Mouse (Mus musculus): ENCODE data around the gene Myadm.
"Not testable (repeated sequence)": the region's sequence is repeated elsewhere in the genome, so short reads cannot be mapped to it uniquely, and the experiment has no call there.

Myadm gene

DNA sequence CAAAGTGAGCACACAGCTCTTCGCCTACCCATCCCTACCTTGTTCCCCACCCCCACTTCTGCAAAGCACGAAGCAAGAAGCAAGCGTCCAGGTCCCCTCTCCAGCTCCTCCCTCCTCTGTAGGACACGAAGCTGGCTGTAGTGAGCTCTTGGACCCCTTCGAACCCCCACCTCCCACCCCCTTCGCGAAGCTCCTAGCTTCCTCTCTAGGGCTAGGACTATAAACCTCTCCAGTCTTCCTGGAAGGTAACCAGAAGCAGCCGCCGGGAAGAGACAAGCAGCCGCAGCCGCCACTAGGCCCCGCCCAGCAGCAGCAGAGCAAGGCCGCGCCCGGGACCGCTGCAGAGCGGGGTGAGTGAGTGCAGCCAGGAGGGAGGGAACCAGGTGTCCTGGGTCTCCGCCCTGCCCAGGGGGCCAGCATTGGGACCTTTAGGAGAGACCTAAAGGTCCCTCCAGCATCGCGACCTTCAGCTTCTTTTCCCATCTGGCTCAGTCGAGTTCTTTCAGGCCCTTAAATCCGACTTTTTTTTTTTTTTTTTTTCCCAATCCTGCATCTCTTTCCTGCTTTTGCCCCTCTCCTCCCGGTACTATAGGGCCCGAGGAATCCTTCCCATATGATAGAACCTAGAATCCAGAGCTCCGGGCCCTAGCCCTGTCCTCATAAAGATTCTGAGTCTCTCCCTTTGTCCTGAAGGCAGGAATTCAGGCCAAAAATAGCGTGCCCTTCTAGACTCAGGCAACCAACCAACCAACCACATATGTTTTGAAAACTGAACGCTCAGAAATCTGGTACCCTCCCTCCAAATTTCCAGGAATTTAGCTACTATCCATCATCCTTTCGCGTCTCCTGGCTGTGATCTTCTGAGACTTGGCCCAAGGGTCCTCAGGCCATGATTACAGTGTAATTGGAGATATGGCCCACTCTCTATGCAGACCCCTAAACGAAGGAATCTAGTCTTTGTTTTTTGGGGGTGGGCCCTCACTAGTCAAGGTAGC, at the start of gene Myadm, which contains the start of gene Prkcg:
Myadm (plus strand) TSS at position 105 of the 995 bp plus-strand sequence.
Prkcg (plus strand) TSS at position 204 of the 995 bp plus-strand sequence.
- no peak for DNase-seq (ENCODE audit: low read depth, low spot score)

DNA sequence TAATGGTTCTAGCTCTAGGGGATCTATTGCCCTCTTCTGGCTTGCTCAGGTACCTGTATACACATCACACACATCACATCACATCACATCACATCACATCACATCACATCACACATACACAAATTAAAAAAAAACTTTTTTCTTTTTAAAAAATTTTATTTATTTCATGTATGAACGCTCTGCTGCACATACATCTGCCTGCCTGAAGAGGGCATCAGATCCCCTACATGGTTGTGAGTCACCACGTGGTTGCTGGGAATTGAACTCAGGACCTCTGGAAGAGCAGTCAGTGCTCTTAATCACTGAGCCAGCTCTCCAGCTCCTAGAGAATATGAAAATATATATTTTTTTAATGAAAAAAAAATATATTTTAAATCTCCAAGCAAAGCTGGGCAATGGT, 49.7 kb upstream of the Myadm start:
- no peak for DNase-seq (ENCODE audit: low read depth, low spot score)

DNA sequence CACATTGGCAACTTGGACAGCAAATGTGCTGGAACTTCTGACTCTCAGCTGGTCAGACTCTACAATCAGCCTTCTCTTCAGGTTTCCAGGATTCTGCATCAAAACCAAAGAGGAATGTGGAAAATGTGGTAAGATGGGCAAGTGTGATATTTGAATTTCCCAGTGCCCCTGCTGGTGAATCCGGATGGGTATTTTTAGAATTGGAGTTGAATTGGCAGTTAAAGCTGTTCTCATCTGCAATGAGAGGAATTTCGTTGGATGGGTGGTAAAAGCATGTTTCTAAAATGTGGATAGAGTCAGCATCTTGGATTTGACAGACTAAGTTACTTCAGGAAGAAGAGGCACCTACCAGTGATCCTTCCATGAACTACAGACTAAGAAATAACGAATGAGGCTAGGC, 28.2 kb upstream of the Myadm start:
- DNase-seq (ENCODE audit: low read depth, low spot score) = no peak

DNA sequence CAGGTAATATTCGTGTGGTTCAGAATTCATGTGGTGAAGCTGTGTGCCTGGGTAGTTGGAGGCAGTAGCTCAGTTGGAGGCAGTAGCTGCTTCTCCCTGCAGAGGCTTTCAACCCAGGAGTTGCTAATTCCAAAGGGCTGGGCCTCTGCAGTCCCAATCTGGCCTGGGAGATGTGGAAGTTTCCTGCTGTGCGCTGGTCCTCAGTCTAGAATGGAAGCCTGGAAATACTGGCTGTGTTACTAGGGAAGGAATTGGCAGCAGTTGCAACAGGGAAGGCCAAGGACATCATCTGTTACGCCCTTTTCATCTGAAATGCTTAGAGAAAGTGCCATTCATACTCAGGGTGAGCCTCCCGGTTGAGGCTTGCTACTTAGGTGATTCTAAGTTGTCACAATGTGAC, 27.4 kb upstream of the Myadm start:
- DNase-seq (ENCODE audit: low read depth, low spot score) = no peak

DNA sequence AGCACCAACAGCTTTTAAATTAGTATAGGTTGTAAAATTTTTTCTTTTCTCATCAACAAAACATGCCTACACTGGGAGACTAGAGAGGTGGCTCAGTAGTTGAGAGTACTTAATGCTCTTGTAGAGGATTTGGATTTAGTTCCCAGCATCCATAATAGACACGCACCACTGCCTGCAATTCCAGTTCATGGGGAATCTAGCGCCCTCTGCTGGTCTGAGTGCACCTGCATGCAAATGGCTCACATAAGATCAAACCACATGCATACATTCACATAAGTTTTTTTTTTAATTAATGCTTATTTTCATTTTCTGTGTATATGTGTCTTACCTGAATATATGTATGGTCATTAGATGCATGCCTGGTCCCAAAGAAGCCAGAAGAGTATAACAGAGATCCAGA, 26.1 kb upstream of the Myadm start:
- DNase-seq (ENCODE audit: low read depth, low spot score) = no peak

DNA sequence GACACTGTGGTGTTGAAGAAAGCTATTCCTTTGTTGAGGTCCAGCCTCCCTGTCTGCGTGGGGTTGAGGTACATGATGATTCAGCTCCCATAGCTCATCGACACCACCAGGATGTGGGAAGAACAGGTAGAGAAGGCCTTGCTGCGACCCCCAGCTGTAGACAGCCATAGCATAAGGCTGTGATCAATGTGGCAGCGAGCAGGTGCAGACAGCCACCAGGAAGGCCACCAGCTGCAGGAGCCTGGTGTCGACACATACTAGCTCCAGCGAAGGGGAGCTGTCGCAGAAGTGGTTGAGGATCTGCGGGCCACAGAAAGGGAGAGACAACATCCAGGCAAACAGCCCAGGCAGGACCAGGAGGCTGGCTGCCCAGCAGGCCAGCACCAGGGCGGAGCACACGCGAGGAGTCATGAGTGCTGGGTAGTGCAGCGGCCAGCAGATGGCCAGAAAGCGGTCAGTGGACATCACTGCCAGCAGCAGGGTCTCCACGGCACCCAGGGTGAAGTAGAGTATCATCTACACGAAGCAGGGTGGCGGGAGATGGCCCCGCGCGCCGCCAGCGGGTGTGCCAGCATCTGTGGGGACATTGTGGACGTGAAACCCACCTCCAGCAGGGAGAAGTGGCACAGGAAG, 24.4 kb upstream of the Myadm start:
- DNase-seq (ENCODE audit: low read depth, low spot score) = no peak

DNA sequence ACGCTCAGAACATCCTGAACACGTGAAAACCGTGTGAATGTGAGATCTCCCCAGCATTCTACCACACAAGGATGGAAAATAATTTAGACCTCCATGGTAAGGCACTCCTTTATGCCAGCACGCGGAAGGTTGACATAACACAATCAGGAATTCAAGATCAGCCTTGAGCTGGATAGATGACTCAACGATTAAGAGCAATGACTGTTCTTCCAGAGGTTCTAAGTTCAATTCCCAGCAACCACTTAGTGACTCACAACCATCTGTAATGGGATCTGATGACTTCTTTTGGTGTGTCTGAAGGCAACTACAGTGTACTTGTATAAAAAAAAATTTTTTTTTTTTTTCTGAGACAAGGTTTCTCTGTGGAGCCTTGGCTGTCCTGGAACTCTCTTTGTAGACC, 23.6 kb upstream of the Myadm start:
- no peak for DNase-seq (ENCODE audit: low read depth, low spot score)

DNA sequence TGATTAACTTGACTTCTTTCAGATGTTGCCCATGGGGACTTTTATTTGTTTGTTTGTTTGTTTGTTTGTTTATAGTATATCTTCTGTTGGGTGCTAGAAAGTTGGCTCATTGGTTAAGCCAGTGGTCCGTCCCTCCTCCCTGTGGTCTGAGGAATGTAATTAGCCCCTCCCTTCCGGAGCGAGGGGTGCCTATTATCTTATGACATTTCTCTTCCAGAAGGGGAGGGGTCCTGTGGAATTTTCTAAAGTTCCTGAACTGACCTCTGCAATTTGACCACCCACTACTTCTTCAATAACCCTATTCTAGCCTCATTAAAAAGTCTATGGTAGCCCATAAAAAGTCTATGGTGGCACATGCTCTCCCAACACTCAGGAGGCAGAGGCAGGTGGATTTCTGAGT, 21.6 kb upstream of the Myadm start:
- DNase-seq (ENCODE audit: low read depth, low spot score) = no peak

DNA sequence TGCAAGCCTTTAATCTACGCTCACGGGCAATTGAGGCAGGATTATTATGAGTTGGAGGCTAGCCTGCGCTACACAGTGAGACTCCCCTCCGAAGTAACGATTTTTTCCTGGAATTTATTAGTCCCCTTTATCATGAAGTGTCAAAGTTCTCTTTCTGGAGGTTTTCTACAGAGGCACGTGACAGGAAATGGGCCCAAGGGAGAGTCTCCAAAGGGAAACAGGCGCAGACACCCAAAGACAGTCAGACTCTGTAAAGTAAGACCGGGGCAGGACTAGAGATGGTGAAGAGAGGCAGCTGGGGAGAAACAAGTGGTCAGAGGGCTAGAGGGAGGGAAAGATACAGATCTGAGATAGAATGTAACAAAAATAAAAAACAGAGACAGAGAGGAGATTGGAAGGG, 21.0 kb upstream of the Myadm start:
- DNase-seq (ENCODE audit: low read depth, low spot score) = no peak

DNA sequence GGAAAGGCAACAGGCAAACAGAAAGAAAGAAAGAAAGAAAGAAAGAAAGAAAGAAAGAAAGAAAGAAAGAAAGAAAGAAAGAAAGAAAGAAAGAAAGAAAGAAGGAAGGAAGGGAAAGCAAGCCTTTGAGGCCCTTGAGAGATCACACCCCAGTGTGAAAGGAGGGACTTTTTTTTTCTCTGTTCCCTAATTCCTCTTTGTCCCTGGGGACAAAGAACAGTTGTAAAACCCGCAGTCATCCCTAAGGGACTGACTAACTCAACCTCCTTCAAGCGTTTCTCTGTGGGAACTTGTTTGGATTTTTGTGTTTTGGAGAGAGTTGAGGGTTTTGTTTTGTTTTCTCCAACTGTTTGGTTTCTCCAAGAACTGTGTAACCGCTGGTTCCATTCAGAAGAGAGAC, 20.6 kb upstream of the Myadm start:
- DNase-seq (ENCODE audit: low read depth, low spot score) = no peak

DNA sequence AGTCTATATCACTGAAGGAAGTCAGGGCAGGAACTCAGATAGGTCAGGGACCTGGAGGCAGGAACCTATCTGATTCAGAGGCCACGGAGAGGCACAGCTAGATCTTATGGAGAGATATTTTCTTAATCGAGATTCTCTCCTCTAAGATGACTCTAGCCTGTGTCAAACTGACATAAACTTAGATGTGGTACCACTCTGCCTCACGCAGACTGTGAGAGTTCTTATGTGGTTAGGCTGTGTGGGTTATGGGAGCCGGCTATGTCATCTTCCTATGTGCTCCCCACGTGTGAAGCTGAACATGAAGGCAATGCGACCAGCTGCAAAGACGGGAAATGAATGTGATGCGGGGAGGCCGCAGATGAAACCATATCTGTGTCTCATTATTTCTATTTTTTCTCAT, 16.7 kb upstream of the Myadm start:
- DNase-seq (ENCODE audit: low read depth, low spot score) = no peak

DNA sequence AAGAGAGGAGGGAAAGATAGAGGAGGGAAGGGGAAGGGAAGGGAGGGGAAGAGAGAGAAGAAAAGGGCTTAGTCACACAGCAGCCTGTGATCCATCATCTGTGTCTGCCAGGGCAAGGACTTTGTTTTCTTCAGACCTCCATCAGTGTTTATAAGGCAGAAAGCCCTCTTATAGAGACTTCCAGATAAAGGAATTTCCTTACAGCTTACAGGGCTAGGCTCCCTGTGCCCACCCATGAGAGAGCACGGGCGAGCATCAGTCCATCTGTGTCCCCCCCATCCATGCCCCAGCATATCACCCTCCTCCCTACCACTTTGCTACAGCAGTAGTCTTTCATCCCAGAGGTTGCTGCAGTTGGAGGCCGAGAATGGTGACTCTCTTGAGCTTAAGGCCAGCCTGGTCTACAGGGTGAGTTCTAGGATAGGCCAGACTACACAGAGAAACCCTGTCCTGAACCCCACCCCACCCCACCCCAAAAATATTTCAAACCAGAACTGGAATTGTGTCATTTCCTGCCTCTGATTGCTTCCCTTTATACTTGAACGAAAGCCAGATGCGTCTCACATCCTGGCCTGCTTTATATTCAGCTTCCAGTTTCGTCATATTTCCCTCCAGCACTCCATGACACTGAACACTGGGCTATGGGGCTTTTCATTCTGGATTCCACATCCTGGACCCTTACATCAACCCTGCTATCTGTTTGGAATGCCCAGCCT, 13.3 kb upstream of the Myadm start:
- DNase-seq (ENCODE audit: low read depth, low spot score) = no peak

DNA sequence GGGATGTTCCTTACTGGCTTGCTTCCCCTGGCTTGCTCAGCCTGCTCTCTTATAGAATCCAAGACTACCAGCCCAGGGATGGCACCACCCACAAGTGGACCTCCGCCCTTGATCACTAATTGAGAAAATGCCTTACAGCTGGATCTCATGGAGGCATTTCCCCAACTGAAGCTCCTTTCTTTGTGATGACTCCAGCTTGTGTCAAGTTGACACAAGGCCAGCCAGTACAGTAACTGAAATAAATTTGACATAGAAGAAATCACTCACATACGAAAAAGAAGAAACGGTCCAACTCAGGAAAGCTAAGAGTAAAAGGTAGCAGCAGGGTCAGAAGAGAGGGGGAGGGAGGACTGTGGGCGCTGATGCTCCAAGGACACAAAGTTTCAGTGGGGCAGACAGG, 12.1 kb upstream of the Myadm start:
- not testable (repeated sequence) for DNase-seq (ENCODE audit: low read depth, low spot score)

DNA sequence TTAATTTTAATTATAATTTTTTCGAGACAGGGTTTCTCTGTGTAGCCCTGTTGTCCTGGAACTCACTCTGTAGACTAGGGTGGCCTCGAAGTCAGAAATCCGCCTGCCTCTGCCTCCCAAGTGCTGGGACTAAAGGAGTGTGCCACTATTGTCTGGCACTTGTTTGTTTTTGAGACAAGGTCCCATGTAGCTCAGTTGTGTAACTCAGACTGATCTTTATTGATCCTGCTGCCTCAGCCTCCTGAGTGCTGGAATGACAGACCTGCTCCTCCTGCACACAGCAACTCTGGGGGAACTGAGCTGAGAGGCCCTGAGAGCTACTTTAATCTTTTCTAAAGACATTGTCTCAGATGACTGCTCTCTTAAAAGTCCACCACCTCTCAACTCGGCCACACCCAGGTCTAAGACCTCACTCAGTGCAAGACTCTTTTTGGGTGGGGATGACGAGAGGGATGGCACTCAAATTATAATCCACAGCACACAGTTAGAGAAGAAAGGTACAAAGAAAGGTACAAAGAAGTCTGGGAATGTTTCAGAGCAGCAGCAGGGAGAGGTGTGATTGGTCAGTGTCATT, 8.7 kb upstream of the Myadm start:
- no peak for DNase-seq (ENCODE audit: low read depth, low spot score)

DNA sequence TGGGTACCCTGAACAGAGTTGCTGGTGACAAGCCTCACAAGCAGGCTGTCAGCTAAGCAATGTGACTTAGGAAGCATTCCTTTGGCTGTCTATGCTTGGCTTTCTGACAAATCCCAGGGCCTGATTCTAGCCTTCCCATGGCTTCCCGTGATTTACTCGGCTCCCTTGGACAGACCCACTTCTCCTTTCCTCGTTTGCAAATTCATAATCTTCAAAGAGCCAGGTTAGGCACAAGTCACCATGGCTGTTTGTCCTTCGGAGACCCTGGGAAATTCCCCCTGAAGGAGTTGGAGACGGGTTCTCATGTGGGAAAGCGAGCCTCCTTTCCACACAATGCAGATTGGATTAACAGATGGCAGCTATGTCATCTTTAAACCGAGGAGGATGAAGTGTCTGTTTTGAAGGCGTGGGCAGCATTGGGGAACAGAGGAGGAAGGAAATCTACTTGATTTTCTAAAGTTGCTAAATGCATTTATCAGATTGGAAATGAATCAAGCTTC, 8.2 kb upstream of the Myadm start:
- no peak for DNase-seq (ENCODE audit: low read depth, low spot score)

DNA sequence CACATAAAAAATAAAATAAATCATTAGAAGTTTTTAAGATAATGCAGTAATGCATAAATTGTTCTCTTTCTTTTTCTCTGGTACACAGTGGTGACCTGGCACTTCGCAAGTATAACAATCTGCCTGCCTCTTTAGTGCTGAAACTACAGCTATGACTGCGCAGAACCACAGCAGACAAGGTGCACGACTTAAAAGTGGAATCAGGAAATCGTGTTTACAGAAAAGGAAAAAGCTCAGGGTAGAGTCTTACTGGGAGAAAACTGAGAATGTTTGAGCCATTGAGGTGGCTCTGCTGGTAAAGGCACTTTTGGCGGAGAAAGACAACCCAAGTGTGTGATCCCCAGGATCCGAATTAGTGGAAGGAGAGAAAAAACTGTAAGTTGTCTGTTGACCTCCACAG, 7.1 kb upstream of the Myadm start:
- DNase-seq (ENCODE audit: low read depth, low spot score) = no peak

DNA sequence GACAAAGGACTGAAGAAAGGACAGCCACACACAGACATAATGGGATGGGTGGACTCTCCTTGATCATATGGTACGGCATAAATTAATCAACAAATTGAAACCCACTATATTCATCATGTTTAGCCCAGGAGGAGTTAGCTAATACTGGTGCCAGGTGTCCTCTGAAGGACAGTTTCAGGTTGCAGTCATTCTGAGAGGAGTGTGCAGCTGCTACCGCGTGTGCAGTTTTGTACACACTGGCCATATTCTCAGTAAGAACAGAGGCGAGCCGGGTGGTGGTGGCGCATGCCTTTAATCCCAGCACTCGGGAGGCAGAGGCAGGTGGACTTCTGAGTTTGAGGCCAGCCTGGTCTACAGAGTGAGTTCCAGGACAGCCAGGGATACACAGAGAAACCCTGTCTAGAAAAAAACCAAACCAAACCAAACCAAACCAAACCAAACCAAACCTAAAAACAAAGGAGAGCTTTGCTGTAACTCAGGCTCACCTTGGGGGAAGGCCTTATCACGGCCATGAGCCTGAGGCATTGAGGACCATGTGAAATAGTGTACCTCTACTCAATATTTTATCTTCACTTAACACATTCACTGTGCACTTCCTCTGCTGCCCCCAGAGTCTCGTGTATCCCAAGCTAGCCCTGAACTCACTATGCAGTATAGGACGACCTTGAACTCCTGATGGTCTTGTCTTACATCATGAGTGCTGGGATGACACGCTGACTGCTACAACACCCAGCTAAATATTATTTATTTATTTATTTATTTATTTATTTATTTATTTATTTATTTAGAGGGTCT, 5.6 kb upstream of the Myadm start:
- DNase-seq (ENCODE audit: low read depth, low spot score) = no peak

DNA sequence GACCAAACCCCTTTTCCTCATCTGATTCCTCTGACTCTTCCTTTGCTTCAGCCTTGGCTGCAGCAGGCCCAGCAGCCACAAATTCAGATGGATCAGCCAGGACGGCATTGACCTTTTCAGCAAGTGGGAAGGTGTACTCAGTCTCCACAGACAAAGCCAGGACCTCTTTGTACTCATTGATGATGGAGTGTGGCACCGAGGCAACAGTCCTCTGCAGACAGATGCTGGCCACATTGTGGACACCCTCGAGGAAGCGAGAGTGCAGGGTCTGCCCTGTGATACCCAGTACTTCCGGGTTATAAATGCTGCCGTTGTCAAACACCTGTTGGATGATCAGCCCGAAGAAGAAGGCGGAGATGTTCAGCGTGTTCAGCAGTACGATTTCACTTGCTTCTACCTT, 4.3 kb upstream of the Myadm start:
- DNase-seq (ENCODE audit: low read depth, low spot score) = no peak

DNA sequence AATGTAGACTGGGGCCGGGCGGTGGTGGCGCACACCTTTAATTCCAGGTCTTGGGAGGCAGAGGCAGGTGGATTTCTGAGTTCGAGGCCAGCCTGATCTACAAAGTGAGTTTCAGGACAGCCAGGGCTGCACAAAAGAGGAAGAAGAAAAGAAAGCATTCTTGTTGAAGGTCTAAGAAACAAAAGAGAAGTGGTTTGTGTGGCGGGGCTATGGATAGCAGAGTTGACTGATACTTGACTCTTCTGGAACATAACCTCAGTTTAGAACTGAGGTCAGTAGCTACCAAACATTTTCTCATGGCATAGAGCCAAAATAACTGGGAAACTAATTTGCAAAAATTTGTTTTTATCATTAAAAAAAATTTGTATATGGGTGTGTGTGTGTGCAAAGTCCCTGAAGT, 2.8 kb upstream of the Myadm start:
- DNase-seq (ENCODE audit: low read depth, low spot score) = no peak

DNA sequence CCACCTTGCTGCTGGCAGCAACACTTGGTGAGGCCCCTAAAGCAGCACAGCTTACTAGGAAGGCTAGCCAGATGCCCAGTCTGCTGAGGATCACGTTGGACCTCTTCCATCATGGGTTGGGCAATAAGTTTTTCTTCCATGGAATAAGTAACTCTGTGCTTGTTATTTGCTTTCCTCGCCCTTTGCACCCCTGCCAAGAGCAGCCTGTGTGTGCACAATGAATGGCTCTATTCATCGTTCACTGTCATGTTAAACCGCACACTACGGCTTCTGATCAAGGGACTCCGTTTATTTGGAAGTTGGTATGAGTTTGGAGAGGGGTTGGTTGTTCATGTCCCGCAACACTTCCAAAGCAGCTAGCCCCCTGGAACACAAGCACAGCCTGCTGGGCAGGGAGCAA, 1.7 kb upstream of the Myadm start:
- DNase-seq (ENCODE audit: low read depth, low spot score) = no peak
